Mouse (Mus musculus): ENCODE results near the gene Ufm1. TPM values are rescaled to one million over a fixed set of nuclear protein-coding genes. Genes with fewer than 3 reads are reported as not detected.

Gene Ufm1
- polyA plus RNA-seq, 1 experiment, result 110 TPM

DNA sequence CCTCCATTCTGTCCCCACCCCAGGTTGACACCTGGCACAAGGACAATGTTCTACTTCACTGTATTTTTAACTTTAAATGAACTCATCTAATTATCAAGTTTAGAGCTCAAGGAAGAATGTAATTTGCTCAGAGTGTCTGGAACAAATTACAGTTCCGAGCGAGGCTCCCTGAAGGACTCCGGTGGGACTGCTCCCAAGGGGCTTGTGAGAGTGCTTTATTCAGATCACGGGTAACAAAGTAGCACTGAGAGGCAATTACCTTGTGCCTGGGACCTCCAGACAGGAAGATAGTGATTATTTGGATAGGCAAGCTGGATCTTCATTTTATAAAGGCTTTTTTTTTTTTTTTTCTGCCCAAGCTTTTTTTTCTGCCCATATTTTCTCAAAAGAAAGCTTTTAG is 15.9 kb downstream of the Ufm1 start:
- Histone ChIP-seq H3K27ac (ENCODE audit: insufficient read depth, low read length) (no peak overlapping the region), H3K4me1 (ENCODE audit: control insufficient read depth, insufficient read depth, low read length) (no peaks in the 10 kb centered on the region), H3K4me3 (ENCODE audit: insufficient read depth, low read length) (no peak overlapping the region)
- no peak for TF ChIP-seq POLR2A (IDR thresholded peaks at IDR 0.05; ENCODE audit: low read depth, low read length)
- TF ChIP-seq CTCF (IDR thresholded peaks at IDR 0.05; ENCODE audit: borderline replicate concordance, insufficient read depth, low read length), result no peak

- Histone ChIP-seq H3K27ac (ENCODE audit: insufficient read depth, low read length) (no peak overlapping the region), H3K4me3 (ENCODE audit: insufficient read depth, low read length) (no peak overlapping the region), H3K4me1 (ENCODE audit: control insufficient read depth, insufficient read depth, low read length) (no peaks in the 10 kb centered on the region)
- no peak for TF ChIP-seq POLR2A (IDR thresholded peaks at IDR 0.05; ENCODE audit: low read depth, low read length)
- no peak for TF ChIP-seq CTCF (IDR thresholded peaks at IDR 0.05; ENCODE audit: borderline replicate concordance, insufficient read depth, low read length)
These were observed 17.3 kb downstream of the Ufm1 start for GRCm38 (mm10) chr3:53846206-53846928.

DNA sequence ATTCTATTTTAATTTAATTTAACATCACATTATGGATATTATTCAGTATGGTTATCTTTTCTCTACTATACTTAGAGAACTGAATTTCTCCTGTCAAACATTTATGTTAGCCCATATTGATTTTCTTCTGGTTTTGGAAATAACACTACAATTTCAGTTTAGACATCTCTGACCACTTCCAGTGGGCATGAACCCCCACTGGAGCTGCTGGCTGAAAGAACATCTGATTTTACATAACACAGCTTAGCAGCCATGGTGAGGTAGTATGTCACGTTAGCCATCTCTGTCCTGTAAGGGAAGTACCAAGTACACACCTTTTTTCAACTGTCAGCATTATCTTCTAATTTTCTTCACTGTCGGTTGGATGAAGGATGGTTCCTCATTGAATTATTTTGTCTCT is 18.8 kb downstream of the Ufm1 start, which contains the start of gene Gm10985:
Gene Gm10985 (plus strand): TSS at position 301 of the 400 bp plus-strand sequence.
- Histone ChIP-seq H3K27ac (ENCODE audit: insufficient read depth, low read length) (no peak within 1 kb of the TSS), H3K4me3 (ENCODE audit: insufficient read depth, low read length) (no peak within 1 kb of the TSS), H3K4me1 (ENCODE audit: control insufficient read depth, insufficient read depth, low read length) (no peaks in the 10 kb centered on the region)
- no peak for TF ChIP-seq POLR2A (IDR thresholded peaks at IDR 0.05; ENCODE audit: low read depth, low read length)
- no peak for TF ChIP-seq CTCF (IDR thresholded peaks at IDR 0.05; ENCODE audit: borderline replicate concordance, insufficient read depth, low read length)

DNA sequence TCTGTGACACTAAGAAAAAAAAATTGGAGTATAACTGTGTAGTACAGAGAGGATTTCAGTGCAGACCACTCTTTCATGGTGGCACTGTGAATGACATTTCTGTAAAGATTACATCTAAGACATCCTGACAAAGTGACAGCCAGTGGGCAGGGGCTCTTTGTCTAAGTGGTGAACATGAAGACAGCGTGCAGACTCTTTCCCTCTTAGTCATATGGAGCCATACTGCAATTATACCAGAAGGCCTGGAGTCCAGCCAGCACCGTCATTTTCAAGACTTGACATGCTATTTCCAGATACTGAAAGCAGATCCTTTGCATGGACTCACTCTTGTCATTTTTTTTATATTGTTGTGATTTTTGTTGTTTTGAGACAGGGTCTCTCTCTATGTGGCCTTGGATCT is 29.4 kb downstream of the Ufm1 start:
- Histone ChIP-seq H3K4me1 (ENCODE audit: control insufficient read depth, insufficient read depth, low read length) (no peaks in the 10 kb centered on the region), H3K4me3 (ENCODE audit: insufficient read depth, low read length) (no peak overlapping the region), H3K27ac (ENCODE audit: insufficient read depth, low read length) (no peak overlapping the region)
- no peak for TF ChIP-seq POLR2A (IDR thresholded peaks at IDR 0.05; ENCODE audit: low read depth, low read length)
- TF ChIP-seq CTCF (IDR thresholded peaks at IDR 0.05; ENCODE audit: borderline replicate concordance, insufficient read depth, low read length), result no peak

DNA sequence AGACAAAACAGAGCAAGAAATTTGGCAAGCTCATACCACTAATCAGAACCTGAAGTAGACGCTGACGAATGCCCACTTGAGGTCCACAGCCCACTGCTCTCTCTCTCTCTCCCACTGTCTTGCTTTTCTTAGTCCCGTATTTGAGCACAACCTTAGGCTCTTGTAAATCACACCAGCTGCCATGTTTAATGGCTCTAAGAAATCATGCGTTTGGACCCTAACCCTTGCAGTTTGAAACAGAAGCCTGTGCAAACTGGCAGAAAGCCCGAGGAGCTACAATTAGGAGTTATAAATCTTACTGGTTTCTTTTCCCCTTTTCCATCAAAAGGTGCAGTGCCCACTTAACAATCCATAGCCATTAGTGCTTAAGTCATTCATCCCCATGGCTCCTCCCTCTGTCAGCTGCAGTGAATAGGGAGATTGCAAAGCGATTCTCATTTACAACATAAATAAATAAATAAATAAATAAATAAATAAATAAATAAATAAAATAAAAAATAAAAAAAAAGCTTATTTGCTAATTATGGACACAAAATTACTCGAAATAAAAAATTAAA is 50.1 kb downstream of the Ufm1 start:
- H3K27ac ChIP-seq (ENCODE audit: insufficient read depth, low read length), result no peak overlapping the region
- H3K4me3 ChIP-seq (ENCODE audit: insufficient read depth, low read length), result no peak overlapping the region
- no peak for TF ChIP-seq CTCF (IDR thresholded peaks at IDR 0.05; ENCODE audit: borderline replicate concordance, insufficient read depth, low read length)
- no peak for TF ChIP-seq POLR2A (IDR thresholded peaks at IDR 0.05; ENCODE audit: low read depth, low read length)
- H3K4me1 ChIP-seq (ENCODE audit: control insufficient read depth, insufficient read depth, low read length), result no peaks in the 10 kb centered on the region

Other genes starting within 250 kb of the Ufm1 start
- 0.23 TPM in 2 replicates for gene Frem2, start 206.5 kb downstream of the Ufm1 start, polyA plus RNA-seq (2011; ENCODE audit: insufficient read length, low read depth, missing spikeins)
- gene Gm10985, start 18.7 kb downstream of the Ufm1 start, polyA plus RNA-seq (2011; ENCODE audit: insufficient read length, low read depth, missing spikeins), result not detected in 2 replicates

All from embryonic fibroblast, embryonic 13.5 days (primary cell).